Mouse (Mus musculus) spleen, postnatal 4 days (tissue): ENCODE measurements around the gene Tmed6.
"Not testable (repeated sequence)": the region's sequence is repeated elsewhere in the genome, so short reads cannot be mapped to it uniquely, and the experiment has no call there.

ENCODE experiments used
- DNase-seq, 2 experiments: peaks; one replicate each; pipeline ENCODE4 v3.0.0; 2022; ENCODE audit warnings: low spot score in 2 of 2

Tmed6 gene

DNA sequence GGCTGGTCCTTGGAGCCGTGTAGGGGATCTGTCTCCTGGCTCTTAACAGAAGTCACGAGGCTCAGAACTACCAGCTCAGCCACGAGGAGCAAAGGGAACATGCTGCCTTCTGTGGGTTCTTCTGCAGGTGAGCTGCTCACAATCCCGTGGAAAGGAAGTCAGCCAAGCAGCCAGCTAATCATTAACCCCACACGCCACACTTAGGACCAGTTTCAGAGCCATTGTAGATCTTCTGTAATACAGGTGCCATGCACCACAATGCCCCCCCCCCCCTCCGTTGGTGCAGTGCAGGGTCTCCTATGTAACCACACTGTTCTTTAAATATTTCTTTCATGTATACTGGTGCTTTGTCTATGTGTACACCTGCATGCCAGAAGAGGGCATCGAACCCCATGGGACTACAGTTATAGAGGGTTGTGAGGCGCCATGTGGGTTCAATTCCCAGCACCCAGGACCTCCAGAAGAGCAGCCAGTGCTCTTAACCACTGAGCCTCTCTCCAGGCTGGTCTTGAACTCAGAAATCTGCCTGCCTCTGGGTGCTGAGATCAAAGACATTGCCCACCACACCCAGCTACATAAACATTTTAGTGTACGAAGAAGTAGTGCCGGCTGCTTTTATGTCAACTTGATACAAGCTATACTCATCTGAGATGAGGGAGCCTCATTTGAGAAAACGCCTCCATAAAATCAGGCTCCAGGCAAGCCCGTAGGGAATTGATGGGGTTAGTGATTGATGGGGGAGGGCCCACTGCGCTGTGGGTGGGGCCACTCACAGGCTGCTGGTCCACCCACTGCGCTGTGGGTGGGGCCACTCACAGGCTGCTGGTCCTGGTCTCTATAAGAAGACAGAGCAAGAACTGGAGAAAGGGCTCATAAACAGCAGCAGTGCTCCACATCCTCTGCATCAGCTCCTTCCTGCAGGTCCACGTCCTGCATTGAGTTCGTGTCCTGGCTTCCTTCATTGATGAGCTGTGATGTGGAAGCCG is at the start of gene Tmed6:
TSS of gene Tmed6 (minus strand) at position 134 of the 986 bp plus-strand sequence.
- peak; percentile 49 to 69 for DNase-seq

- no peak for DNase-seq
Observed at GRCm38 (mm10) chr8:107115008-107115320, 49.5 kb upstream of the Tmed6 start.

- DNase-seq = no peak
Observed at GRCm38 (mm10) chr8:107114150-107115007, 48.9 kb upstream of the Tmed6 start.

- no peak for DNase-seq
Observed at GRCm38 (mm10) chr8:107113209-107113608, 47.8 kb upstream of the Tmed6 start.

GRCm38 (mm10) chr8:107111340-107112105 is 46.1 kb upstream of the Tmed6 start:
- no peak for DNase-seq

DNA sequence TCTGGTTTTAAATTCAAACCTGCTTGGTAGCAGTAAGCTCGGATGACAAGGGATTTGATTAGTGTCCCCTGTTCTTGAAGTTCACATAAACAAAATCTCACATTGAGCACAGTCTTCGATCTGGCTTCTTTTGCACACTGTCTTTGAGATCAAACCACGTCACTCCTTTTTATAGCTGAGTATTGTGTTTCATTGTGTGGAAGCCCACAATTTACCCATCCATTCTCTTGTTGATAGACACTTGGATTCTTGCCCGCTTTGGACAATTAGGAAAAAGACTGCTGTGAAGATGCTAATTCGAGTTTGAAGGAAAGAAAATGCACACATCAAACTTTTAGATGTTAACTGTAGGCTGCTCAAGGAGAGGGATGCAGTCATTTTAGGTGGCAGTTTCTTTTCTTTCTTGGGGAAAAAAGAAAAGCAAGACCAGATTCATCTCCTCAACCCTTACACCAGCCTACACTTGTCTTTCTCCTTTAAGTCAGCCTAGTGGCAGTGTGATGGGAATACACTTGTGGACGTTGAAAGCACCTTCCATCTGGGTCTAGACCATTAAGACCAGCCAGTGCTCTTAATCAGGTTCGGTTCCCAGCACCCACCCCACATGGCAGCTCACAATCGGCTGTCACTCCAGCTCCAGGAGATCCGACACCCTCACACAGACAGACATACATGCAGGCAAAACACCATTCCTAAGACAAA is 45.3 kb upstream of the Tmed6 start:
- DNase-seq = no peak

DNA sequence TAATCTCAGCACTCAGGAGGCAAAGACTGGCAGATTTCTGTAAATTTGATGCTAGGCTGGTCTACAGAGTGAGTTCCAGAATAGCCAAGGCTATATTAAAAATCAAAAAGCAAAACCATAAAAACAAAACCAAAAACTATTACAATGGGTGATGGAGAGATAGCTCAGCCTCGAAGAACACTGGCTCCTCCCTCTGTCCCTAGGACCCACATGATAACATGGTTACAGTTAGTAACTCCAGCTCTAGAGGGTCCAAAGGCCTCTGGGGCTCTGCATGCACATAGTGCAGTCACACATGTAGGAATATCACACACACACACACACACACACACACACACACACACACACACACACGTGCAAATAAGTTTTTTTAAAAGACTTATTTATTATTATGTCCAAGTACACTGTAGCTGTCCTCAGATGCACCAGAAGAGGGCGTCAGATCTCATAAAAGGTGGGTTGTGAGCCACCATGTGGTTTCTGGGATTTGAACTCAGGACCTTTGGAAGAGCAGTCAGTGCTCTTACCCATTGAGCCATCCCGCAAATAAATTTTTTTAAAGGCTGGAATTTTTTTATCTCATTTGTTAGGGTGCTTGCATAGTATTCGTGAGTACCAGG is 44.5 kb upstream of the Tmed6 start:
- no peak for DNase-seq

DNA sequence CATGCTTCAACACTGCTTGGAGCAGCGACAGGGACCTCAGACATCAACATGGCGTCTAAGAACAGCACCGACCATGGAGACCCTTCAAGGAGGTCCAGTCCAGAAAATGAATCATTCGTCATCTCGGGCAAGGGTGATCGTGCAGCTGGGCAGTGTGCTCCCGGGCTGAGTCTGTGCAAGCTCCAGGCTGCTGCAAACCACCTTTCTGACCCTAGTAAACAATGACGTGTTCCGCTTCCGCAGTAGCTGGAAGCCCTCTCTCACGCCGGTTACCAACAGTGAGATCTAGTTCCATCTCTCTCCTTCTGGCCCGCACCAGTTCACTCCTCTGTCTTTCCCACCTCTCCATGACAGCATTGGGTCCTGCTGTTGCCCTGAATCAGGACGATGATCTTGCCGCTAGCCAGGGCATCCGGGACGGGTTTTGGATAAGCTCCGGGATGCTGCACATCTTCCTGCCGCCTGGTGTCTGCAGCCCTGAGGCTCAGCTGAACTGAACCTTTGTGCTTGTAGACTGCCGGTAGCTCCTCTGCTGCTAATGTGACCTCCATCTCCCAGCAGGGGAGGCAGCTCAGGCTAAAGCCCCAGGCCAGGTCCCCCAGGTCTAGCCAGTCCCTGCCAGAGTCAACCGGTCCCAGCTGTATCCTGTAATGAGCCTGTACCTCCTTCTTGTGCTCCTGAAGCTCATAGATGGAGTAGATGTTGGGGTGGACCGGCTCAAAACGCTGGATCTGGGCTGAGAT is 43.7 kb upstream of the Tmed6 start:
- no peak for DNase-seq

DNA sequence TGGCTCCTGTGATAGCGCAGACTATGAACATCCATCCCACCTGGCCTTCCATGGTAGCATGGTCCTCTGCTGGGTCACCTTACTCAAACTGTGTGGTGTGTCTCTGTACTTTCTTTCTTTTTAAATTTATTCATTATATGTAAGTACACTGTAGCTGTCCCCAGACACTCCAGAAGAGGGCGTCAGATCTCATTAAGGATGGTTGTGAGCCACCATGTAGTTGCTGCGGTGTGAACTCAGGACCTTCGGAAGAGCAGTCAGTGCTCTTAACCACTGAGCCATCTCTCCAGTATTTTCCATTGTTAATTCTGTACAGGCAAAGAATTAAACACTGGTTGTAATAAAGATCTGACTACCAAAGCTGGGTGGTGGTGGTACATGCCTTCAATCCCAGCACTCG is 42.6 kb upstream of the Tmed6 start:
- DNase-seq = not testable (repeated sequence)

DNA sequence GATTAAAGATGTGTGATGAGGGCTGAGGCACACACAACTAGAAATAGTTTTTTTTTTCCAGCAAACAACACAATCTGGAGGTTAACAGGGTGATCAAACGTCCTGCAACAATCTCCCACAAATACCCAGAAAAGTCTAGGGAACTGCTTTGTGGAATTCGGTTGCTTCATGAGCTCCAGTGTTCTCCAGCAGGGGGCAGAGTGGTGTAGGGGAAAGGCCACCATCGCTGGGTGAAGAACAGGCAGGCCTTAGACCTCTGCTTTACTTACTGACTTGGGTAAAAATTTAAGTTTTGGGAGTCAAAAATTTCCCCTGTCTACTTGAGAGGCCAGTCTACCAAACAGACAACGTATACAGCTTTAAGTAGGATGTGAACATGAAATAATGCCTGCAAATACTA is 39.1 kb upstream of the Tmed6 start:
- peak; percentile 53 to 87 for DNase-seq

DNA sequence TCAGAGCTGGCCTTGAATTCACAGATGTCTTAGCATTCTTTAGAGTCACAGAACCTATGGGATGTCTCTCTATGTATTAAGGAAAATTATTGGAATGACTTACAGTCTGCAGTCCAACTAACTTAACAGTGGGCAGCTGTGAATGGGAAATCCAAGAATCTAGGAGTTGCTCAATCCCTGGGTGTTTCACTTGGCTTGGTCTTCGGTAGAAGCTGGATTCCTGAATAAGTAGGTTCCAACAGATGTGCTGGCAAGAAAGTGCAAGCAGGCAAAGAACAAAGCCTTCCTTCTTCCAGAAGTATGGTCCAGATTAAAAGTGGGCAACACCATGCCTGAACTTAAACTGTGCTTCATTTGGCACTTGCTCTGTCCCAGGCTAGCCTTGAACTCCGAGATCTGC is 35.2 kb upstream of the Tmed6 start:
- DNase-seq = no peak

DNA sequence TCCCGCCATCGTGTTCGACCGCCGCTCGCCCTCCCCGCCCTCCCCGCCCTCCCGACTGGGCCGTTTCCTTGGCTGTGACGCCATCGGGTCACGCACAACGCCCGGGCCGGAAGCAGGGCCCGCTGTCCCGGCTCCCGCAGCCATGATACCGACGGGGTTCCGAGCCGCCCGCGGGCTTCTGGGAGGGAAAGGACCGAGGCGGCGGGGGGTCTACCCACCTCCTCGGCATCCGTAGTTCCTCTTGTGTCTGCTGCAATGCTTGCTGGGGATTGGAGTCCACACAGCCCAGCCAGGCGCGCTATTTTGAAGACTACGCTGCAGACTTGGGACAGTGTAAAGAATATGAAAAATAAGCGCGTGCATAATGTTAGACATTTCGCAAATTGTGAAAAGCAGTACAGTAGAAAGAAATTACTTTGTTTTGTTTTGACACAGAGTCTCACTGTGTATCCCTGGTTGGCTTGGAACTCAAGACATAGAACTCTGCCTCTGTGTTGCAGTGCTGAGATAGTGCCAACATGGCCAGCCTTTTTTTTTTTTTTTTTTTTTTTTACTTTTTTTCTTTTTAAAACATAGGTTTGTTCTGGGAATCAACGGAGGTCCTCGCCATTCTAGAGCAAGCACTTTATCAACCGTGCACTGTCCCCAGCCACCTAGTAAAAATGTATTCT is 31.1 kb upstream of the Tmed6 start, which contains the start of gene Terf2:
TSS of gene Terf2 (minus strand) at position 182 of the 671 bp plus-strand sequence.
- DNase-seq = peak; percentile 88 to 92

DNA sequence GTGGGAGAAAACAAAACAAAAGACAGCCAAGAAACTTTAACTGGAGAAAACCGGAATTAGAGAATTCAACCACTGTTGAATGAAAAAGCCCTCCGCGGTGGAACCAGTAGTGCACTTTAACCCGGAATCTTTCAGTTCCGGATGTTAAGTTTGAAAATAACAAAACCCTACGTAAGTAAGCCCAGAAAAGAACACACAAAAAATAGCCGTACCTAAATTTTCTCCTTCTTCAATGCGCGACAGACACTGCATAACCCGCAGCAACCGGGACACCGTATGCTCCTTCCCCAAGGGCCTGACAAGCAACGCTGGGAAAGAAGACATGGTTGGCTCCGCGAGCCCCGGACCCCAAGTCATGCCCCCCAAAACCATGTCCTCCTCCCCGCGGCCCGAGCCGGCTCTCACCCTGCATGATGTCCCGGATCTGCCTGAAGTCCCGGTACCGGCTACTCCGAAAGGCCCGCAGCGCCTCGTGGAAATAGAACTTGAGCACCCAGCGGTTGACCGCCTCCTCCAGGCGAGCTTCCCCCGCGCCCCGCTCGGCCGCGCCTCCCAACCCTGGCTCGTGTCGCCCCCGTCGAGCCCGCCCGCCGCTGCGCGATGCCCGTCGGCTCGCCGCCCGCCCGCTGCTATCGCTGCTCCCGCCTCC is 30.4 kb upstream of the Tmed6 start:
- DNase-seq = no peak

DNA sequence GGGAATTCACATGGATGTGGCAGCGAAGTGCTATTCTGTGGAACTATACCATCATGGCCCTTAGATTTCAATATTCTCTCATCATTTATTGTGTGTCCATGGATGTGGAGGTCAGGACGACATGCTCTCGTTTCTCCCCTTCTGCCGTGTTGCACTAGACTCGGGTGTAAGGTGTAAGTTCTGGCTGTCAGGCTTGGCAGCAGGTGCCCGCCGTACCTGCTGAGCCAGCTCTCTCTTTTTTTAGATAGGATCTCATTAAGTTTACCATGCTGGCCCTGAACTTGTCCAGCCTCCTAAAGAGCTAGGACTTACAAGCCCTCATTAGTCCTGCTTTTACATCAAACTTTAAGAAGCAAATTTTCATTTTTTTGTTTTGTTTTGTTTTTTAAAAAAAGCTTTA is 25.1 kb upstream of the Tmed6 start:
- no peak for DNase-seq

DNA sequence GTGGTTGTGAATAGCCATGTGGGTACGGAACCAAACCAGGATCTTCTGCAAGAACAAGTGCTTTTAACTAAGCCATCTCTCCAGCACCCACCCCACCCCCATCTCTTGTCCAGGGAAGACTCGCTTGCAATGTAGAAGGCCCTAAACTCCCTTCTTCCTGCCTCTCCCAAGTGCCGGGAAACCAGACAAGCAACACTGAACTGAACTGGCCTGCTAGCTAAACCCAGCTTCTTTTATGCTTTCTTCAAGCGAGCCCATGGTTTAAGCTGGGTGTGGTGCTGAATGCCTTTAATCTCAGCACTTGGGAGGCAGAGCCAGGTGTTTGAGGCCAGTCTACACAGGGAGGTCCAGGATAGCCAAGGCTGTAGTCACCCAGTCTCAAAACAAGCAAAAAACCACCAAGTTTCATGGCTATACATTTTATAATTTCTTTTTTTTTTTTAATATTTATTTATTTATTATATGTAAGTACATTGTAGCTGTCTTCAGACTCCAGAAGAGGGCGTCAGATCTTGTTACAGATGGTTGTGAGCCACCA is 23.2 kb upstream of the Tmed6 start:
- DNase-seq = no peak

GRCm38 (mm10) chr8:107086018-107086417 is 20.6 kb upstream of the Tmed6 start:
- no peak for DNase-seq

GRCm38 (mm10) chr8:107085358-107085757 is 19.9 kb upstream of the Tmed6 start:
- peak in 1 of 2 experiments; percentile 24 for DNase-seq

GRCm38 (mm10) chr8:107076239-107076888 is 10.9 kb upstream of the Tmed6 start:
- no peak for DNase-seq
